Mouse (Mus musculus) stomach, embryonic 14.5 days (tissue): ENCODE measurements at regions not wholly inside any gene's neighbourhood (a gene's known extent, or its start where the extent isn't known, plus 50 kb on each side); places are given as distances from the start of the nearest gene placed in this dataset.

Experiments
- ATAC-seq: fragments of 200-750 bp; cut with Nextera tagmentation; 2 replicates; pipeline ENCODE4 v1.8.0; 2017; ENCODE audit warnings: low read depth, moderate TSS enrichment; ENCODE audit not compliant: insufficient number of reproducible peaks, insufficient read depth, low FRiP score
- H3K27ac ChIP-seq: fragments of 300-500 bp; sonication (generic); 2 replicates; pipeline ENCODE4 v1.5.1; 2014; ENCODE audit warnings: mild to moderate bottlenecking, low read length, moderate library complexity, mixed read lengths
- H3K27me3 ChIP-seq: fragments of 300-500 bp; sonication (generic); 2 replicates; pipeline ENCODE4 v1.6.1; 2014; ENCODE audit warnings: low read length, control low read depth, mixed read lengths; ENCODE audit not compliant: control insufficient read depth, insufficient read depth
- H3K36me3 ChIP-seq: fragments of 300-500 bp; sonication (generic); 2 replicates; pipeline ENCODE4 v1.6.1; 2014; ENCODE audit warnings: mild to moderate bottlenecking, control low read depth, low read length, moderate library complexity, mixed read lengths; ENCODE audit not compliant: control insufficient read depth, insufficient read depth
- H3K4me1 ChIP-seq: fragments of 300-500 bp; sonication (generic); 2 replicates; pipeline ENCODE4 v1.6.1; 2014; ENCODE audit warnings: low read length, control low read depth, mixed read lengths; ENCODE audit not compliant: control insufficient read depth, insufficient read depth
- H3K4me2 ChIP-seq: fragments of 300-500 bp; sonication (generic); replicated peaks from 2 replicates; pipeline ENCODE4 v1.6.1; 2014; ENCODE audit warnings: low read depth, low read length, control low read depth
- H3K4me3 ChIP-seq: fragments of 300-500 bp; sonication (generic); 2 replicates; pipeline ENCODE4 v1.5.1; 2014; ENCODE audit warnings: low read depth, low read length, control low read depth
- H3K9ac ChIP-seq: fragments of 300-500 bp; sonication (generic); replicated peaks from 2 replicates; pipeline ENCODE4 v1.6.1; 2014; ENCODE audit warnings: low read depth, mild to moderate bottlenecking, control low read depth, low read length, moderate library complexity, mixed read lengths
- H3K9me3 ChIP-seq: fragments of 300-500 bp; sonication (generic); 2 replicates; pipeline ENCODE4 v1.6.1; 2016; ENCODE audit warnings: low read depth, low read length, control low read depth; ENCODE audit not compliant: control insufficient read depth
- WGBS: fragments of 180-500 bp; shearing (Covaris S2); extraction: QIAGEN DNeasy Blood & Tissue Kit; methylation state at CpG from one replicate; pipeline ENCODE4 v1.1.7; 2014; 5-methylcytosine and 5-hydroxymethylcytosine counted together

GRCm38 (mm10) chr3:70223443-70224065 lies 216.1 kb downstream of the Otol1 start:
- no peak overlapping the region for H3K4me2 ChIP-seq
- no peak overlapping the region for H3K4me3 ChIP-seq
- no peaks in the 10 kb centered on the region for H3K4me1 ChIP-seq
- H3K9me3 ChIP-seq = no peaks in the 10 kb centered on the region
- WGBS = 90% methylated on average over 3 of the region's 3 CpGs
- no peak overlapping the region for H3K9ac ChIP-seq
- H3K27ac ChIP-seq = no peak overlapping the region
- no peaks in the 10 kb centered on the region for H3K36me3 ChIP-seq
- no peaks in the 10 kb centered on the region for H3K27me3 ChIP-seq
- ATAC-seq = no peak

GRCm38 (mm10) chr3:70224846-70225245 lies 217.4 kb downstream of the Otol1 start:
- ATAC-seq = no peak
- 92% methylated on average over 6 of the region's 6 CpGs for WGBS

GRCm38 (mm10) chr3:70227165-70227564 lies 219.8 kb downstream of the Otol1 start:
- Histone ChIP-seq H3K27me3 (no peaks in the 10 kb centered on the region), H3K9me3 (no peaks in the 10 kb centered on the region), H3K4me2 (no peak overlapping the region), H3K27ac (no peak overlapping the region), H3K36me3 (no peaks in the 10 kb centered on the region), H3K4me1 (no peaks in the 10 kb centered on the region), H3K9ac (no peak overlapping the region), H3K4me3 (no peak overlapping the region)
- WGBS = 70% methylated on average over 4 of the region's 4 CpGs
- ATAC-seq = no peak

More at GRCm38 (mm10) chr3:70224846-70225245, 217.4 kb downstream of the Otol1 start:
- Histone ChIP-seq H3K36me3 (no peaks in the 10 kb centered on the region), H3K4me3 (no peak overlapping the region), H3K27ac (no peak overlapping the region), H3K27me3 (no peaks in the 10 kb centered on the region), H3K9ac (no peak overlapping the region), H3K9me3 (no peaks in the 10 kb centered on the region), H3K4me1 (no peaks in the 10 kb centered on the region), H3K4me2 (no peak overlapping the region)

GRCm38 (mm10) chr3:70248655-70249054 lies 241.2 kb downstream of the Otol1 start:
- no peak overlapping the region for H3K27ac ChIP-seq
- H3K36me3 ChIP-seq = no peaks in the 10 kb centered on the region
- no peaks in the 10 kb centered on the region for H3K27me3 ChIP-seq
- no peak for ATAC-seq
- H3K4me3 ChIP-seq = no peak overlapping the region
- H3K4me1 ChIP-seq = no peaks in the 10 kb centered on the region
- no peak overlapping the region for H3K9ac ChIP-seq
- no peak overlapping the region for H3K4me2 ChIP-seq
- 34% methylated on average over 3 of the region's 3 CpGs for WGBS
- no peaks in the 10 kb centered on the region for H3K9me3 ChIP-seq

GRCm38 (mm10) chr3:70249922-70250321 lies 242.5 kb downstream of the Otol1 start:
- Histone ChIP-seq H3K9ac (no peak overlapping the region), H3K27ac (no peak overlapping the region), H3K4me3 (no peak overlapping the region), H3K9me3 (no peaks in the 10 kb centered on the region), H3K4me1 (no peaks in the 10 kb centered on the region), H3K4me2 (no peak overlapping the region), H3K27me3 (no peaks in the 10 kb centered on the region), H3K36me3 (no peaks in the 10 kb centered on the region)
- ATAC-seq = no peak
- WGBS = 35% methylated on average over 4 of the region's 4 CpGs

GRCm38 (mm10) chr3:70250733-70251132 lies 243.3 kb downstream of the Otol1 start:
- Histone ChIP-seq H3K4me2 (no peak overlapping the region), H3K9me3 (no peaks in the 10 kb centered on the region), H3K36me3 (no peaks in the 10 kb centered on the region), H3K27me3 (no peaks in the 10 kb centered on the region), H3K9ac (no peak overlapping the region), H3K4me3 (no peak overlapping the region), H3K4me1 (no peaks in the 10 kb centered on the region), H3K27ac (no peak overlapping the region)
- WGBS = 81% methylated on average over 7 of the region's 7 CpGs
- ATAC-seq = no peak

- H3K9ac ChIP-seq = no peak overlapping the region
- no peak overlapping the region for H3K27ac ChIP-seq
- no peaks in the 10 kb centered on the region for H3K27me3 ChIP-seq
- no peaks in the 10 kb centered on the region for H3K4me1 ChIP-seq
- ATAC-seq = no peak
- H3K36me3 ChIP-seq = no peaks in the 10 kb centered on the region
- WGBS = 58% methylated on average over 3 of the region's 3 CpGs
- no peak overlapping the region for H3K4me3 ChIP-seq
- H3K9me3 ChIP-seq = no peaks in the 10 kb centered on the region
- H3K4me2 ChIP-seq = no peak overlapping the region
Measured at GRCm38 (mm10) chr3:70263318-70263717, 255.9 kb downstream of the Otol1 start.

GRCm38 (mm10) chr3:70288590-70289388 lies 281.4 kb downstream of the Otol1 start:
- Histone ChIP-seq H3K4me1 (no peaks in the 10 kb centered on the region), H3K4me2 (no peak overlapping the region), H3K27me3 (no peaks in the 10 kb centered on the region), H3K9me3 (no peaks in the 10 kb centered on the region), H3K36me3 (no peaks in the 10 kb centered on the region), H3K4me3 (no peak overlapping the region), H3K9ac (no peak overlapping the region), H3K27ac (no peak overlapping the region)
- WGBS = 68% methylated on average over 7 of the region's 7 CpGs
- no peak for ATAC-seq
